Mouse (Mus musculus) midbrain, postnatal 0 days (tissue): Measurements from ENCODE around the gene Ms4a5. TPM values are rescaled to one million over a fixed set of nuclear protein-coding genes. Genes with fewer than 3 reads are reported as not detected.
"Not testable (repeated sequence)": the region's sequence is repeated elsewhere in the genome, so short reads cannot be mapped to it uniquely, and the experiment has no call there.

Experiments used
- ATAC-seq: fragments of 200-750 bp; cut with Nextera tagmentation; 2 replicates; pipeline ENCODE4 v1.8.0; 2017; ENCODE audit warnings: moderate number of reproducible peaks, mild to moderate bottlenecking, moderate TSS enrichment, moderate library complexity; ENCODE audit not compliant: low FRiP score
- DNase-seq: peaks from one replicate; pipeline ENCODE4 v3.0.0-alpha.2; 2015; ENCODE audit warnings: low spot score
- H3K27ac ChIP-seq: fragments of 300-500 bp; sonication (generic); 2 replicates; pipeline ENCODE4 v1.5.1; 2014; ENCODE audit warnings: low read depth, mild to moderate bottlenecking, low read length, mixed read lengths
- H3K27me3 ChIP-seq: fragments of 300-500 bp; sonication (generic); 2 replicates; pipeline ENCODE4 v1.6.1; 2014; ENCODE audit warnings: low read length, control low read depth, mixed read lengths; ENCODE audit not compliant: insufficient read depth
- H3K36me3 ChIP-seq: fragments of 300-500 bp; sonication (generic); 2 replicates; pipeline ENCODE4 v1.6.1; 2014; ENCODE audit warnings: low read length, control low read depth, mixed read lengths; ENCODE audit not compliant: insufficient read depth
- H3K4me1 ChIP-seq: fragments of 300-500 bp; sonication (generic); 2 replicates; pipeline ENCODE4 v1.6.1; 2014; ENCODE audit warnings: mild to moderate bottlenecking, control low read depth, antibody characterized with exemption, low read length, mixed read lengths; ENCODE audit not compliant: insufficient read depth
- H3K4me2 ChIP-seq: fragments of 300-500 bp; sonication (generic); 2 replicates; pipeline ENCODE4 v1.6.1; 2014; ENCODE audit warnings: low read depth, mild to moderate bottlenecking, low read length, mixed read lengths; ENCODE audit not compliant: poor library complexity, severe bottlenecking
- H3K4me3 ChIP-seq: fragments of 300-500 bp; sonication (generic); 2 replicates; pipeline ENCODE4 v1.5.1; 2014; ENCODE audit warnings: low read depth, mild to moderate bottlenecking, low read length, moderate library complexity
- H3K9ac ChIP-seq: fragments of 300-500 bp; sonication (generic); replicated peaks from 2 replicates; pipeline ENCODE4 v1.6.1; 2014; ENCODE audit warnings: mild to moderate bottlenecking, low read length, moderate library complexity, mixed read lengths; ENCODE audit not compliant: poor library complexity, severe bottlenecking
- H3K9me3 ChIP-seq: fragments of 300-500 bp; sonication (generic); 2 replicates; pipeline ENCODE4 v1.6.1; 2016; ENCODE audit warnings: low read length, control low read depth
- CTCF ChIP-seq: IDR thresholded peaks from 2 replicates; pipeline ENCODE4 v1.5.1; 2016; ENCODE audit warnings: antibody characterized with exemption, mild to moderate bottlenecking
- WGBS: fragments of 180-500 bp; shearing (Covaris S2); extraction: QIAGEN DNeasy Blood & Tissue Kit; methylation state at CpG from one replicate; pipeline ENCODE4 v1.1.7; 2014; 5-methylcytosine and 5-hydroxymethylcytosine counted together
- polyA plus RNA-seq: library from polyadenylated mRNA; unstranded; fragments of >200 nt; fragmentation: Nextera tagmentation; extraction: Ambion mirVana; gene quantifications from 2 replicates; pipeline ENCODE4 v1.2.1, GENCODE M21; 2015
- total RNA-seq: library from RNA; depleted of rRNA; stranded (reverse); fragments of >200 nt; gene quantifications from 2 replicates; pipeline ENCODE4 v1.2.3, GENCODE M21; 2014; rRNA removed

Ms4a5 gene
- total RNA-seq = not detected in 2 replicates
- not detected in 2 replicates for polyA plus RNA-seq

- H3K36me3 ChIP-seq = no peaks in the 10 kb centered on the region
- ATAC-seq = no peak
- no peak within 1 kb of the TSS for H3K4me3 ChIP-seq
- no peak within 1 kb of the TSS for H3K4me2 ChIP-seq
- no peak within 1 kb of the TSS for H3K27ac ChIP-seq
- no peak within 1 kb of the TSS for H3K9ac ChIP-seq
- DNase-seq = no peak
- WGBS = 95% methylated on average over 2 of the region's 2 CpGs
- H3K9me3 ChIP-seq = no peaks in the 10 kb centered on the region
- TF ChIP-seq CTCF = no peak
- H3K4me1 ChIP-seq = no peaks in the 10 kb centered on the region
- no peaks in the 10 kb centered on the region for H3K27me3 ChIP-seq
Measured at GRCm38 (mm10) chr19:11283773-11284172, at the start of gene Ms4a5. Gene Ms4a5, minus strand, starts transcription at chr19:11283873.

- Histone ChIP-seq H3K27ac (no peak overlapping the region), H3K4me2 (no peak overlapping the region), H3K27me3 (no peaks in the 10 kb centered on the region), H3K4me3 (no peak overlapping the region), H3K36me3 (no peaks in the 10 kb centered on the region), H3K9ac (no peak overlapping the region), H3K9me3 (no peaks in the 10 kb centered on the region), H3K4me1 (no peaks in the 10 kb centered on the region)
- WGBS = 95% methylated on average over 1 of the region's 1 CpGs
- DNase-seq (no peak), ATAC-seq (no peak)
- TF ChIP-seq CTCF = no peak
Measured at GRCm38 (mm10) chr19:11321123-11321522, 37.5 kb upstream of the Ms4a5 start.

GRCm38 (mm10) chr19:11316786-11317185, 33.1 kb upstream of the Ms4a5 start:
- Histone ChIP-seq H3K4me2 (no peak overlapping the region), H3K27ac (no peak overlapping the region), H3K4me3 (no peak overlapping the region), H3K27me3 (no peaks in the 10 kb centered on the region), H3K9ac (no peak overlapping the region), H3K36me3 (no peaks in the 10 kb centered on the region), H3K4me1 (no peaks in the 10 kb centered on the region), H3K9me3 (no peaks in the 10 kb centered on the region)
- no peak for TF ChIP-seq CTCF
- ATAC-seq = no peak
- DNase-seq = no peak
- WGBS = 86% methylated on average over 4 of the region's 4 CpGs

GRCm38 (mm10) chr19:11314354-11314753, 30.7 kb upstream of the Ms4a5 start, which contains the start of gene Ms4a14:
Gene Ms4a14, minus strand, starts transcription at chr19:11314454.
- DNase-seq (no peak), ATAC-seq (no peak)
- no peak within 1 kb of the TSS for H3K27ac ChIP-seq
- no peak within 1 kb of the TSS for H3K9ac ChIP-seq
- H3K9me3 ChIP-seq = no peaks in the 10 kb centered on the region
- no peaks in the 10 kb centered on the region for H3K4me1 ChIP-seq
- H3K4me3 ChIP-seq = no peak within 1 kb of the TSS
- 56% methylated on average over 1 of the region's 1 CpGs for WGBS
- no peak within 1 kb of the TSS for H3K4me2 ChIP-seq
- TF ChIP-seq CTCF = no peak
- no peaks in the 10 kb centered on the region for H3K27me3 ChIP-seq
- no peaks in the 10 kb centered on the region for H3K36me3 ChIP-seq

GRCm38 (mm10) chr19:11308888-11309287, 25.2 kb upstream of the Ms4a5 start:
- H3K36me3 ChIP-seq = no peaks in the 10 kb centered on the region
- no peak overlapping the region for H3K27ac ChIP-seq
- ATAC-seq (no peak), DNase-seq (no peak)
- no peak overlapping the region for H3K4me3 ChIP-seq
- no peak overlapping the region for H3K4me2 ChIP-seq
- H3K27me3 ChIP-seq = no peaks in the 10 kb centered on the region
- H3K9me3 ChIP-seq = no peaks in the 10 kb centered on the region
- H3K4me1 ChIP-seq = no peaks in the 10 kb centered on the region
- no peak for TF ChIP-seq CTCF
- no peak overlapping the region for H3K9ac ChIP-seq

GRCm38 (mm10) chr19:11299529-11299928, 15.9 kb upstream of the Ms4a5 start:
- H3K36me3 ChIP-seq, ATAC-seq, H3K9ac ChIP-seq, H3K9me3 ChIP-seq, H3K27ac ChIP-seq, H3K4me2 ChIP-seq, H3K27me3 ChIP-seq, H3K4me3 ChIP-seq, H3K4me1 ChIP-seq, DNase-seq: not testable (repeated sequence)
- 36% methylated on average over 4 of the region's 4 CpGs for WGBS
